Mouse (Mus musculus): ENCODE data around the gene Draxin.

- TF ChIP-seq POLR2A (IDR thresholded peaks at IDR 0.05; ENCODE audit: insufficient read depth, low read depth, low read length) (no peak), EP300 (IDR thresholded peaks at IDR 0.05; ENCODE audit: insufficient read depth, low read depth, low read length) (no peak)
Measured at GRCm38 (mm10) chr4:148170842-148171241, 40.3 kb upstream of the Draxin start.
